ENCODE assay signal across 11 mouse cellular contexts in the genomic region with DNA sequence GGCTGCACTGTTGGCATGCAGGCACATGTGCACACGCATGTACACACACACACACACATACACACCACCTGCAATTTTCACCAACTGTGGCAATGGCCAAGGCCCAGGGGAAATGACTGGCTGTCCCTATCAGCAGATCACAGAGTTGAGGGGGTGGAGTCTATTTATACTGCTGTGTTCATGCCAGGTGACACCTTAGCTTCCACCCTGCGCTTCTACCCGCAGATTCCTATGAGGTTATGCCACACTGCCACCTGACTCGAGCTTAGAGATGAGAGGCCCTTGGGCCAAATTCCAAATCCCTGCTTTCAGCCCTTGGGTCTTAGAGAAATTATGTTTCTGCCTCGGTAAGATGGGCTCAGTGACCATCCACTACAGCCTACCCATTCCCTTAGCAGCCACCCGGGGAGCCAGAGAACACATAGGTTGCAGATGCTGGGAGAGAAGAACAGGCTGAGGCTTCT. TPM values are rescaled to one million over a fixed set of nuclear protein-coding genes. Genes with fewer than 3 reads are reported as not detected.
DNase-seq lines count a peak whose midpoint lies in the region; ATAC-seq and TF ChIP-seq lines count a peak whose summit lies in the region.
"Had no signal": no experiment of that assay in that cellular context is flagged by ENCODE, and none has a peak within 500 bp of the region (broad histone marks: within the 10 kb centered on the region; RNA-seq: fewer than 3 reads in every experiment).

No protein-coding gene starts in this region.

- no peaks in the 10 kb centered on the region for H3K9me3 ChIP-seq in heart, postnatal 0 days (replicated peaks; ENCODE audit: control insufficient read depth, low read length)
- H3K9me3 ChIP-seq: lung, embryonic 15.5 days had no signal

- peaks cover 48% of the 10 kb centered on the region for H3K4me1 ChIP-seq in heart, postnatal 0 days (ENCODE audit: control insufficient read depth, insufficient read depth)

- peak; percentile 58 for ATAC-seq in frontal cortex, adult (ENCODE audit: low TSS enrichment)
- no peak for ATAC-seq in heart, postnatal 0 days (ENCODE audit: insufficient read depth, low read depth)
- ATAC-seq in megakaryocyte-erythroid progenitor cell, adult 5-6 weeks (replicated peaks; ENCODE audit: low FRiP score, low TSS enrichment, poor library complexity, severe bottlenecking): peak; percentile 78

- peak overlapping the region; percentile 44 for H3K4me2 ChIP-seq in heart, postnatal 0 days (ENCODE audit: low read depth, low read length)
- H3K4me2 ChIP-seq: lung, embryonic 15.5 days had no signal

- peak overlapping the region; percentile 96 for H3K27ac ChIP-seq in heart, postnatal 0 days (ENCODE audit: low read depth)

- DNase-seq in frontal cortex, postnatal 36 days (ENCODE audit: low spot score in 2 of 2): no peak
- DNase-seq in lung, adult 18-20 months: peak; percentile 43 to 64
- DNase-seq in lung, postnatal 25 days (ENCODE audit: low spot score): no peak
- DNase-seq in heart, postnatal 0 days (ENCODE audit: low spot score): peak; percentile 68
- DNase-seq in cerebellum, postnatal 25 days: no peak
- DNase-seq in embryo, embryonic 9.5 days (ENCODE audit: extremely low spot score): no peak

- peak overlapping the region; percentile 40; the same call in 1 of the 2 replicates for H3K9ac ChIP-seq in heart, postnatal 0 days (replicated peaks; ENCODE audit: low read depth, low read length)
- H3K9ac ChIP-seq: lung, embryonic 15.5 days had no signal

- 35% methylated on average over 6 of the region's 6 CpGs for WGBS in heart, postnatal 0 days

- H3K4me3 ChIP-seq in heart, postnatal 0 days (ENCODE audit: low read depth, low read length): peak overlapping the region; percentile 8; the same call in 1 of the 2 replicates
- H3K4me3 ChIP-seq: lung, embryonic 15.5 days had no signal

- peaks cover 11% of the 10 kb centered on the region for H3K36me3 ChIP-seq in heart, postnatal 0 days (replicated peaks; ENCODE audit: control insufficient read depth, insufficient read depth, low read length)

- peak; percentile 44 for TF ChIP-seq CTCF in heart, postnatal 0 days (IDR thresholded peaks at IDR 0.05; ENCODE audit: low read depth)

- no peaks in the 10 kb centered on the region for H3K27me3 ChIP-seq in heart, postnatal 0 days (ENCODE audit: control insufficient read depth, insufficient read depth, low read length)
- H3K27me3 ChIP-seq: lung, embryonic 15.5 days had no signal

- TF ChIP-seq EP300 in heart, postnatal 0 days (IDR thresholded peaks at IDR 0.05; ENCODE audit: low read depth): no peak

RNA-seq across cellular contexts. Expression of a gene that starts 2.1 kb away (rescaled TPM):
- 62.2 and 93.8 TPM in 2 replicates for total RNA-seq in heart, postnatal 0 days (2014; rRNA removed; ENCODE audit: low replicate concordance)
- polyA plus RNA-seq in heart, postnatal 0 days (2015; fragmentation: Nextera tagmentation; extraction: Ambion mirVana): 26.7 and 34.2 TPM in 2 replicates
- total RNA-seq in megakaryocyte-erythroid progenitor cell, adult 5-6 weeks (2014; fragmentation: Nextera tagmentation): 2.5 and 10.5 TPM in 2 replicates
- 0.30 and 8.3 TPM in 2 replicates for total RNA-seq in megakaryocyte-erythroid progenitor cell, adult 5-6 weeks (2017)

RNA-seq across cellular contexts. Expression of a gene that starts 4.6 kb away (rescaled TPM):
- total RNA-seq in heart, postnatal 0 days (2014; rRNA removed; ENCODE audit: low replicate concordance): not detected in 2 replicates
- 1.2 TPM in 1 of 2 replicates, not detected in the other for polyA plus RNA-seq in heart, postnatal 0 days (2015; fragmentation: Nextera tagmentation; extraction: Ambion mirVana)
- total RNA-seq in megakaryocyte-erythroid progenitor cell, adult 5-6 weeks (2014; fragmentation: Nextera tagmentation): 2.4 TPM in 1 of 2 replicates, not detected in the other
- total RNA-seq in megakaryocyte-erythroid progenitor cell, adult 5-6 weeks (2017): 0.61 TPM in 1 of 2 replicates, not detected in the other
- polyA plus RNA-seq: embryonic facial prominence, embryonic 11.5 days; intestine, embryonic 14.5 days; lung, embryonic 15.5 days had no signal

RNA-seq across cellular contexts. Expression of a gene that starts 12.6 kb away (rescaled TPM):
- total RNA-seq in heart, postnatal 0 days (2014; rRNA removed; ENCODE audit: low replicate concordance): 32.7 and 34.9 TPM in 2 replicates
- 26.6 and 29.0 TPM in 2 replicates for polyA plus RNA-seq in heart, postnatal 0 days (2015; fragmentation: Nextera tagmentation; extraction: Ambion mirVana)
- 7.7 and 9.3 TPM in 2 replicates for total RNA-seq in megakaryocyte-erythroid progenitor cell, adult 5-6 weeks (2014; fragmentation: Nextera tagmentation)
- total RNA-seq in megakaryocyte-erythroid progenitor cell, adult 5-6 weeks (2017): 3.1 and 4.0 TPM in 2 replicates

RNA-seq across cellular contexts. Expression of a gene that starts 23.0 kb away (rescaled TPM):
- 10.2 and 21.4 TPM in 2 replicates for total RNA-seq in heart, postnatal 0 days (2014; rRNA removed; ENCODE audit: low replicate concordance)
- 2.0 and 2.2 TPM in 2 replicates for polyA plus RNA-seq in heart, postnatal 0 days (2015; fragmentation: Nextera tagmentation; extraction: Ambion mirVana)
- total RNA-seq in megakaryocyte-erythroid progenitor cell, adult 5-6 weeks (2014; fragmentation: Nextera tagmentation): 12.6 and 15.9 TPM in 2 replicates
- 8.3 and 8.8 TPM in 2 replicates for total RNA-seq in megakaryocyte-erythroid progenitor cell, adult 5-6 weeks (2017)

RNA-seq across cellular contexts. Expression of a gene that starts 23.5 kb away (rescaled TPM):
- 11.9 and 13.2 TPM in 2 replicates for total RNA-seq in heart, postnatal 0 days (2014; rRNA removed; ENCODE audit: low replicate concordance)
- polyA plus RNA-seq in heart, postnatal 0 days (2015; fragmentation: Nextera tagmentation; extraction: Ambion mirVana): 5.7 and 6.1 TPM in 2 replicates
- total RNA-seq in megakaryocyte-erythroid progenitor cell, adult 5-6 weeks (2014; fragmentation: Nextera tagmentation): 0.17 and 1.6 TPM in 2 replicates
- total RNA-seq in megakaryocyte-erythroid progenitor cell, adult 5-6 weeks (2017): 0.50 and 0.70 TPM in 2 replicates

Comparison
In these comparisons a context has a peak if more than half of its experiments do, and no peak if none do; other contexts are left out.
1. DNase-seq: peak in lung, adult 18-20 months (2 of 2) and heart, postnatal 0 days (single experiment); none in frontal cortex, postnatal 36 days (0 of 2), lung, postnatal 25 days (single experiment), cerebellum, postnatal 25 days (0 of 2) and embryo, embryonic 9.5 days (single experiment).